Mouse (Mus musculus) cerebellum, adult 2 months (tissue): ENCODE measurements around the gene Timm44.

Source experiments
- CTCF ChIP-seq: fragments of 200-500 bp; IDR thresholded peaks from 2 replicates; pipeline ENCODE4 v1.5.1; 2011; ENCODE audit warnings: low read depth, mild to moderate bottlenecking, control low read depth, low read length, moderate library complexity, borderline replicate concordance; ENCODE audit not compliant: insufficient read depth
- POLR2A ChIP-seq: fragments of 200-500 bp; IDR thresholded peaks from 2 replicates; pipeline ENCODE4 v1.6.1; 2011; ENCODE audit warnings: low read length, control low read depth, borderline replicate concordance; ENCODE audit not compliant: insufficient read depth

- TF ChIP-seq POLR2A (no peak), CTCF (no peak)
Measured at GRCm38 (mm10) chr8:4226739-4227347, 48.9 kb downstream of the Timm44 start, which contains the start of gene Lrrc8e.
